Mouse (Mus musculus): ENCODE data around the gene Gm2832. TPM values are rescaled to one million over a fixed set of nuclear protein-coding genes. Genes with fewer than 3 reads are reported as not detected.
"Not testable (repeated sequence)": the region's sequence is repeated elsewhere in the genome, so short reads cannot be mapped to it uniquely, and the experiment has no call there.

Gm2832 gene
- polyA plus RNA-seq (2012), result not detected in 2 replicates

GRCm38 (mm10) chr14:41278505-41278904 lies at the start of gene Gm2832:
Gene Gm2832, plus strand, starts transcription at chr14:41278805.
- TF ChIP-seq GATA1 (IDR thresholded peaks at IDR 0.05; ENCODE audit: low read length), result not testable (repeated sequence)

Other genes starting within 250 kb of the Gm2832 start
- gene Dydc2, start 209.6 kb upstream of the Gm2832 start, polyA plus RNA-seq (2012), result not detected in 2 replicates
- gene Dydc1, start 205.9 kb upstream of the Gm2832 start, polyA plus RNA-seq (2012), result not detected in 2 replicates
- gene Mat1a, start 173.8 kb upstream of the Gm2832 start, polyA plus RNA-seq (2012), result not detected in 2 replicates
- not detected in 2 replicates for gene Sftpa1, start 147.0 kb upstream of the Gm2832 start, polyA plus RNA-seq (2012)
- gene Mbl1, start 127.3 kb upstream of the Gm2832 start, polyA plus RNA-seq (2012), result not detected in 2 replicates
- gene Sftpd, start 93.7 kb upstream of the Gm2832 start, polyA plus RNA-seq (2012), result not detected in 2 replicates
- gene Gm5798, start 69.8 kb downstream of the Gm2832 start, polyA plus RNA-seq (2012), result not detected in 2 replicates
- not detected in 2 replicates for gene Gm7945, start 107.6 kb downstream of the Gm2832 start, polyA plus RNA-seq (2012)
- gene Gm6482, start 129.5 kb downstream of the Gm2832 start, polyA plus RNA-seq (2012), result not detected in 2 replicates
- gene Gm7954, start 174.7 kb downstream of the Gm2832 start, polyA plus RNA-seq (2012), result not detected in 2 replicates
- not detected in 2 replicates for gene Gm3486, start 210.7 kb downstream of the Gm2832 start, polyA plus RNA-seq (2012)